Mouse (Mus musculus): ENCODE data around the gene Wsb2. TPM values are rescaled to one million over a fixed set of nuclear protein-coding genes. Genes with fewer than 3 reads are reported as not detected.

The Wsb2 gene
- polyA plus RNA-seq (2016; fragmentation: Nextera tagmentation; extraction: Ambion mirVana), result 79.6 and 88.4 TPM in 2 replicates

- Histone ChIP-seq H3K4me1 (peaks cover 54% of the 10 kb centered on the region), H3K27me3 (ENCODE audit: insufficient read depth, poor library complexity, severe bottlenecking) (no peaks in the 10 kb centered on the region), H3K27ac (peak within 1 kb of the TSS; percentile 96), H3K9me3 (no peaks in the 10 kb centered on the region), H3K4me3 (peak within 1 kb of the TSS; percentile 97), H3K36me3 (no peaks in the 10 kb centered on the region)
- DNase-seq (ENCODE audit: low spot score), result peak; percentile 92
- 1% methylated on average over 33 of the region's 54 CpGs for WGBS
Measured at GRCm38 (mm10) chr5:117357129-117357477, at the start of gene Wsb2. Gene Wsb2, plus strand, starts transcription at chr5:117357304.

GRCm38 (mm10) chr5:117307699-117308098 is 49.4 kb upstream of the Wsb2 start:
- WGBS, result 29% methylated on average over 11 of the region's 11 CpGs
- no peak overlapping the region for H3K4me3 ChIP-seq

GRCm38 (mm10) chr5:117313420-117313819 is 43.7 kb upstream of the Wsb2 start:
- Histone ChIP-seq H3K27me3 (ENCODE audit: insufficient read depth, poor library complexity, severe bottlenecking) (peaks cover 22% of the 10 kb centered on the region), H3K27ac (no peak overlapping the region), H3K9me3 (no peaks in the 10 kb centered on the region), H3K4me1 (peaks cover 18% of the 10 kb centered on the region), H3K36me3 (no peaks in the 10 kb centered on the region), H3K4me3 (peak overlapping the region; percentile 41)
- no peak for DNase-seq (ENCODE audit: low spot score)
- 15% methylated on average over 14 of the region's 14 CpGs for WGBS

More at GRCm38 (mm10) chr5:117307699-117308098, 49.4 kb upstream of the Wsb2 start:
- Histone ChIP-seq H3K9me3 (no peaks in the 10 kb centered on the region), H3K4me1 (peaks cover 15% of the 10 kb centered on the region), H3K27me3 (ENCODE audit: insufficient read depth, poor library complexity, severe bottlenecking) (no peaks in the 10 kb centered on the region), H3K27ac (no peak overlapping the region), H3K36me3 (no peaks in the 10 kb centered on the region)
- peak; percentile 87 for DNase-seq (ENCODE audit: low spot score)

GRCm38 (mm10) chr5:117313909-117314308 is 43.2 kb upstream of the Wsb2 start:
- Histone ChIP-seq H3K27me3 (ENCODE audit: insufficient read depth, poor library complexity, severe bottlenecking) (peaks cover 22% of the 10 kb centered on the region), H3K4me3 (peak overlapping the region; percentile 41), H3K4me1 (peaks cover 20% of the 10 kb centered on the region), H3K27ac (no peak overlapping the region), H3K9me3 (no peaks in the 10 kb centered on the region), H3K36me3 (no peaks in the 10 kb centered on the region)
- 37% methylated on average over 10 of the region's 10 CpGs for WGBS
- DNase-seq (ENCODE audit: low spot score), result no peak

- WGBS, result 21% methylated on average over 9 of the region's 9 CpGs
- Histone ChIP-seq H3K27me3 (ENCODE audit: insufficient read depth, poor library complexity, severe bottlenecking) (peaks cover 22% of the 10 kb centered on the region), H3K27ac (no peak overlapping the region), H3K9me3 (no peaks in the 10 kb centered on the region), H3K4me1 (peaks cover 27% of the 10 kb centered on the region), H3K36me3 (no peaks in the 10 kb centered on the region), H3K4me3 (no peak overlapping the region)
- no peak for DNase-seq (ENCODE audit: low spot score)
Measured at GRCm38 (mm10) chr5:117314587-117315428, 42.3 kb upstream of the Wsb2 start.

- Histone ChIP-seq H3K4me3 (peak within 1 kb of the TSS; percentile 92), H3K27me3 (ENCODE audit: insufficient read depth, poor library complexity, severe bottlenecking) (peaks cover 35% of the 10 kb centered on the region), H3K27ac (peak within 1 kb of the TSS; percentile 94), H3K4me1 (peaks cover 24% of the 10 kb centered on the region), H3K9me3 (no peaks in the 10 kb centered on the region), H3K36me3 (no peaks in the 10 kb centered on the region)
- peak; percentile 79 for DNase-seq (ENCODE audit: low spot score)
- WGBS, result 0% methylated on average over 78 of the region's 81 CpGs
Measured at GRCm38 (mm10) chr5:117318741-117319629, 38.1 kb upstream of the Wsb2 start, which contains the start of gene Vsig10. Gene Vsig10, plus strand, starts transcription at chr5:117319083.

GRCm38 (mm10) chr5:117323751-117324150 is 33.4 kb upstream of the Wsb2 start:
- Histone ChIP-seq H3K27ac (no peak overlapping the region), H3K4me3 (no peak overlapping the region), H3K27me3 (ENCODE audit: insufficient read depth, poor library complexity, severe bottlenecking) (peaks cover 13% of the 10 kb centered on the region), H3K9me3 (no peaks in the 10 kb centered on the region), H3K4me1 (peaks cover 9% of the 10 kb centered on the region; the same call in 1 of the 2 replicates), H3K36me3 (no peaks in the 10 kb centered on the region)
- no peak for DNase-seq (ENCODE audit: low spot score)
- 72% methylated on average over 9 of the region's 9 CpGs for WGBS

GRCm38 (mm10) chr5:117326408-117326807 is 30.7 kb upstream of the Wsb2 start:
- no peak for DNase-seq (ENCODE audit: low spot score)
- Histone ChIP-seq H3K4me1 (no peaks in the 10 kb centered on the region), H3K27ac (no peak overlapping the region), H3K27me3 (ENCODE audit: insufficient read depth, poor library complexity, severe bottlenecking) (peaks cover 2% of the 10 kb centered on the region; the same call in 1 of the 2 replicates), H3K36me3 (no peaks in the 10 kb centered on the region), H3K4me3 (no peak overlapping the region), H3K9me3 (no peaks in the 10 kb centered on the region)
- WGBS, result 60% methylated on average over 6 of the region's 6 CpGs

GRCm38 (mm10) chr5:117330457-117330856 is 26.6 kb upstream of the Wsb2 start:
- H3K27me3 ChIP-seq (ENCODE audit: insufficient read depth, poor library complexity, severe bottlenecking), result peaks cover 8% of the 10 kb centered on the region; the same call in 1 of the 2 replicates
- no peaks in the 10 kb centered on the region for H3K9me3 ChIP-seq
- peaks cover 6% of the 10 kb centered on the region for H3K36me3 ChIP-seq
- no peak overlapping the region for H3K4me3 ChIP-seq
- H3K4me1 ChIP-seq, result 0 out of 2 replicates have a peak, but pooled peaks cover 5% of the 10 kb centered on the region
- H3K27ac ChIP-seq, result no peak overlapping the region
- WGBS, result 78% methylated on average over 7 of the region's 7 CpGs
- DNase-seq (ENCODE audit: low spot score), result no peak

GRCm38 (mm10) chr5:117337999-117338398 is 19.1 kb upstream of the Wsb2 start:
- H3K36me3 ChIP-seq, result peaks cover 34% of the 10 kb centered on the region

GRCm38 (mm10) chr5:117338503-117338902 is 18.6 kb upstream of the Wsb2 start:
- no peaks in the 10 kb centered on the region for H3K27me3 ChIP-seq (ENCODE audit: insufficient read depth, poor library complexity, severe bottlenecking)
- DNase-seq (ENCODE audit: low spot score), result no peak
- WGBS, result 73% methylated on average over 8 of the region's 8 CpGs
- no peaks in the 10 kb centered on the region; the same call in 1 of the 2 replicates for H3K4me1 ChIP-seq
- no peak overlapping the region for H3K27ac ChIP-seq
- H3K4me3 ChIP-seq, result no peak overlapping the region
- no peaks in the 10 kb centered on the region for H3K9me3 ChIP-seq
- H3K36me3 ChIP-seq, result peaks cover 34% of the 10 kb centered on the region

More at GRCm38 (mm10) chr5:117337999-117338398, 19.1 kb upstream of the Wsb2 start:
- H3K27me3 ChIP-seq (ENCODE audit: insufficient read depth, poor library complexity, severe bottlenecking), result no peaks in the 10 kb centered on the region
- no peak for DNase-seq (ENCODE audit: low spot score)
- no peaks in the 10 kb centered on the region; the same call in 1 of the 2 replicates for H3K4me1 ChIP-seq
- no peak overlapping the region for H3K27ac ChIP-seq
- H3K4me3 ChIP-seq, result no peak overlapping the region
- 83% methylated on average over 10 of the region's 10 CpGs for WGBS
- H3K9me3 ChIP-seq, result no peaks in the 10 kb centered on the region

- no peak overlapping the region for H3K4me3 ChIP-seq
- 74% methylated on average over 6 of the region's 6 CpGs for WGBS
- no peaks in the 10 kb centered on the region for H3K27me3 ChIP-seq (ENCODE audit: insufficient read depth, poor library complexity, severe bottlenecking)
- H3K9me3 ChIP-seq, result no peaks in the 10 kb centered on the region
- no peaks in the 10 kb centered on the region; the same call in 1 of the 2 replicates for H3K4me1 ChIP-seq
- H3K27ac ChIP-seq, result no peak overlapping the region
- peaks cover 34% of the 10 kb centered on the region for H3K36me3 ChIP-seq
- no peak for DNase-seq (ENCODE audit: low spot score)
Measured at GRCm38 (mm10) chr5:117340081-117340480, 17.0 kb upstream of the Wsb2 start.

All from heart, embryonic 10.5 days (tissue).